Mouse (Mus musculus) ES-Bruce4 (cell line): ENCODE results near the gene Tlr4.

Experiments
- CTCF ChIP-seq: IDR thresholded peaks from one replicate; pipeline ENCODE4 v1.8.1; 2011; ENCODE audit warnings: low read depth, low read length
- POLR2A ChIP-seq: IDR thresholded peaks from one replicate; pipeline ENCODE4 v1.8.1; 2011; ENCODE audit warnings: low read length; ENCODE audit not compliant: insufficient read depth

GRCm38 (mm10) chr4:66947657-66948056 is 120.3 kb downstream of the Tlr4 start:
- no peak for TF ChIP-seq CTCF
- TF ChIP-seq POLR2A: no peak
